Mouse (Mus musculus): ENCODE data around the gene Ddr1. TPM values are rescaled to one million over a fixed set of nuclear protein-coding genes. Genes with fewer than 3 reads are reported as not detected.

Ddr1 gene
- polyA plus RNA-seq, 1 experiment from 2014 or later: 50.6 TPM

Other genes with a start within 250 kb of the Ddr1 start
- 0.35 TPM in 1 of 2 replicates, not detected in the other for gene H2-Q10, start 234.5 kb downstream of the Ddr1 start, polyA plus RNA-seq (2014; fragmentation: Nextera tagmentation; extraction: Ambion mirVana)
- gene Pou5f1, start 198.6 kb downstream of the Ddr1 start, polyA plus RNA-seq (2014; fragmentation: Nextera tagmentation; extraction: Ambion mirVana): not detected in 2 replicates
- gene Tcf19, start 187.8 kb downstream of the Ddr1 start, polyA plus RNA-seq (2014; fragmentation: Nextera tagmentation; extraction: Ambion mirVana): 82.9 and 83.2 TPM in 2 replicates
- gene Cchcr1, start 187.5 kb downstream of the Ddr1 start, polyA plus RNA-seq (2014; fragmentation: Nextera tagmentation; extraction: Ambion mirVana): 10.5 and 12.2 TPM in 2 replicates
- 0.59 and 1.9 TPM in 2 replicates for gene Psors1c2, start 171.4 kb downstream of the Ddr1 start, polyA plus RNA-seq (2014; fragmentation: Nextera tagmentation; extraction: Ambion mirVana)
- gene Cdsn, start 152.5 kb downstream of the Ddr1 start, polyA plus RNA-seq (2014; fragmentation: Nextera tagmentation; extraction: Ambion mirVana): 0.97 and 1.3 TPM in 2 replicates
- 0.47 and 1.3 TPM in 2 replicates for gene 2300002M23Rik, start 137.2 kb downstream of the Ddr1 start, polyA plus RNA-seq (2014; fragmentation: Nextera tagmentation; extraction: Ambion mirVana)
- 0.28 TPM in 1 of 2 replicates, not detected in the other for gene Sfta2, start 103.1 kb downstream of the Ddr1 start, polyA plus RNA-seq (2014; fragmentation: Nextera tagmentation; extraction: Ambion mirVana)
- 0.04 TPM in 1 of 2 replicates, not detected in the other for gene Gm9573, start 78.0 kb downstream of the Ddr1 start, polyA plus RNA-seq (2014; fragmentation: Nextera tagmentation; extraction: Ambion mirVana)
- 0.08 TPM in 2 replicates for gene Mucl3, start 60.9 kb downstream of the Ddr1 start, polyA plus RNA-seq (2014; fragmentation: Nextera tagmentation; extraction: Ambion mirVana)
- 14.2 and 15.1 TPM in 2 replicates for gene Vars2, start 37.0 kb downstream of the Ddr1 start, polyA plus RNA-seq (2014; fragmentation: Nextera tagmentation; extraction: Ambion mirVana)
- gene Gtf2h4, start 30.9 kb downstream of the Ddr1 start, polyA plus RNA-seq (2014; fragmentation: Nextera tagmentation; extraction: Ambion mirVana): 34.8 and 35.3 TPM in 2 replicates
- 10.1 and 10.3 TPM in 2 replicates for gene Ier3, start 117.1 kb upstream of the Ddr1 start, polyA plus RNA-seq (2014; fragmentation: Nextera tagmentation; extraction: Ambion mirVana)
- 49.0 and 49.5 TPM in 2 replicates for gene Flot1, start 118.6 kb upstream of the Ddr1 start, polyA plus RNA-seq (2014; fragmentation: Nextera tagmentation; extraction: Ambion mirVana)
- gene Tubb5, start 133.7 kb upstream of the Ddr1 start, polyA plus RNA-seq (2014; fragmentation: Nextera tagmentation; extraction: Ambion mirVana): 736 and 832 TPM in 2 replicates
- gene Mdc1, start 136.9 kb upstream of the Ddr1 start, polyA plus RNA-seq (2014; fragmentation: Nextera tagmentation; extraction: Ambion mirVana): 10.2 and 14.8 TPM in 2 replicates
- gene Nrm, start 156.7 kb upstream of the Ddr1 start, polyA plus RNA-seq (2014; fragmentation: Nextera tagmentation; extraction: Ambion mirVana): 47.7 and 55.4 TPM in 2 replicates
- gene Ppp1r18, start 161.0 kb upstream of the Ddr1 start, polyA plus RNA-seq (2014; fragmentation: Nextera tagmentation; extraction: Ambion mirVana): 25.6 and 27.8 TPM in 2 replicates
- gene Dhx16, start 175.2 kb upstream of the Ddr1 start, polyA plus RNA-seq (2014; fragmentation: Nextera tagmentation; extraction: Ambion mirVana): 40.2 and 43.4 TPM in 2 replicates
- gene 2310061I04Rik, start 192.8 kb upstream of the Ddr1 start, polyA plus RNA-seq (2014; fragmentation: Nextera tagmentation; extraction: Ambion mirVana): 20.5 and 21.5 TPM in 2 replicates
- gene Atat1, start 205.5 kb upstream of the Ddr1 start, polyA plus RNA-seq (2014; fragmentation: Nextera tagmentation; extraction: Ambion mirVana): 48.1 and 53.6 TPM in 2 replicates
- gene Mrps18b, start 211.8 kb upstream of the Ddr1 start, polyA plus RNA-seq (2014; fragmentation: Nextera tagmentation; extraction: Ambion mirVana): 73.3 and 76.0 TPM in 2 replicates
- gene Ppp1r10, start 211.8 kb upstream of the Ddr1 start, polyA plus RNA-seq (2014; fragmentation: Nextera tagmentation; extraction: Ambion mirVana): 29.1 and 32.5 TPM in 2 replicates

All from embryonic facial prominence, embryonic 14.5 days (tissue).